Mouse (Mus musculus) urinary bladder, postnatal 10 days (tissue): ENCODE data around the gene Kif24.

Source experiments
- DNase-seq: peaks from one replicate; pipeline ENCODE4 v3.0.0; 2022; ENCODE audit warnings: low spot score

The Kif24 gene

DNA sequence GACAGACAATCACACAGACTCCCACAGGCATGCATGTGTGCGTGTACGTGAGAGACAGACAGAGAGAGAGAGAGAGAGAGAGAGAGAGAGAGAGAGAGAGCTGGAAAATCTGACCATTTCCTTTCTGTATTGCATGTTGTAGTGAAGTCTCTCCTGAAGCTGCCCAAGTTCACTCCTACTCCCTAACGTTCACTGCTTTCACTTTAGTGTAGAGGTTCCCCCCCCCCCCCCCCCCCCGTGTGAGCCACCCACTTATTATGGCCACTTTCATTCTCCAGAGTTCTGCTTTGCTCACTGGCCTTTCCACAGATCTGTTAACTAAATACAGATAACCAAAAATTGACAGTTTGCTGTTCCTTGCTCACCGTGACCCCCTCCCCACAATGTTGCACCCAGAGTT lies 116.8 kb downstream of the Kif24 start:
- no peak for DNase-seq

DNA sequence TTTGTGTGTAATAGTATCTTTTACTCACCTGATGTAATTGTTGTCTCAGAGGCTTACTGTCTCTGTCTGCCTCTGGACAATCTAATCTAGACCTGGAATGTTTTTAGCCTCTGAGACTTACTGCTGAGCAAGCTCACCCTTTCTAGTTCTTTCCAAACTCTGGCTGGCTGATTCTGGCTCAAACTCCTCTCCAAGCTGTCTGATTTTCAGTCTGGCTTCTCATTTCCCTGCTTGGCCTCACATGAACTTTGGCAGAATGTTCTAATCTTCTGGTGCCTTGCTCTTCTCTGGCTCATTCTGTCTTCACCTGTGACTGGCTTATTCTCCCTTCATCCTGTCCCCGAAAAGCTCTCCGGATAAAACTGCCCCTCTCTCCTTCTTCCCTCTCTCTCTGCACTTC lies 118.7 kb downstream of the Kif24 start:
- no peak for DNase-seq

DNA sequence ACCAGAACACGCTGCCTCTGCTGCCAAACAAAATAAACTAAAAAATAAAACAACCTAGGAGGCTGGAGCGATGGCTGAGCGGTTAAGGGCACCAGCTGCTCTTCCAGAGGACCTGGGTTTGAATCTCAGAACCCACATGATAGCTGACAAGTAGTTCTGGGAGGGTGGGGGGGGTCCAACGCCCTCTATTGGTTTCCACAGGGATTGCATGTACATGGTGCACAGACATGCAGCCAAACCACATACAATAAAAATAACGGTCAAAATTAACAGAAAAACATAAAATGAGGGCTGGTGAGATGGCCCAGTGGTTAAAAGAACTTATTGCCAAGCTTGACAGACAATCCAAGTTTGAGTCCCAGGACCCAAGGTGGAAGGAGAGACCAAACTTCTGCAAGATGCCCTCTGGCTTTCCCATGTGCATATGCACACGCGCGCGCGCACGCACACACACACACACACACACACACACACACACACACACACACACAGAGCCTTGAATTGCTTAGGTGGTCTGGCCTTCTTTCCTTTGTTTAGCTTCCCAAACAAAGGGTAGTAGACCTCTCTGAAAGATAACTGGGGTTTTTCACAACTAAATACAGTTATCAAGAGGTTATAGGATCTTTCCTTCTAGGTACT lies 123.7 kb downstream of the Kif24 start:
- DNase-seq: no peak
